Mouse (Mus musculus): ENCODE measurements at regions not wholly inside any gene's neighbourhood (a gene's known extent, or its start where the extent isn't known, plus 50 kb on each side); places are given as distances from the start of the nearest gene placed in this dataset.

- Histone ChIP-seq H3K27ac (ENCODE audit: low read length) (no peak overlapping the region), H3K4me1 (ENCODE audit: control insufficient read depth, low read depth, low read length) (peaks cover 4% of the 10 kb centered on the region; the same call in 1 of the 2 replicates), H3K27me3 (ENCODE audit: control insufficient read depth, insufficient read depth, low read depth, low read length) (no peaks in the 10 kb centered on the region), H3K4me3 (ENCODE audit: low read depth, low read length) (no peak overlapping the region), H3K36me3 (ENCODE audit: control insufficient read depth, insufficient read depth) (no peaks in the 10 kb centered on the region), H3K9ac (ENCODE audit: low read depth, low read length) (no peak overlapping the region), H3K4me2 (ENCODE audit: low read depth, low read length) (no peak overlapping the region), H3K9me3 (replicated peaks; ENCODE audit: control insufficient read depth, low read length) (no peaks in the 10 kb centered on the region)
- no peak for ATAC-seq (ENCODE audit: low read depth)
- WGBS (ENCODE audit: insufficient replicate concordance) = 53% methylated on average over 5 of the region's 5 CpGs
These were observed 3371.7 kb upstream of the Gm7489 start for GRCm38 (mm10) chr15:50513036-50513435.

GRCm38 (mm10) chr15:50524841-50525240 lies 3359.9 kb upstream of the Gm7489 start:
- Histone ChIP-seq H3K9me3 (replicated peaks; ENCODE audit: control insufficient read depth, low read length) (no peaks in the 10 kb centered on the region), H3K27me3 (ENCODE audit: control insufficient read depth, insufficient read depth, low read depth, low read length) (no peaks in the 10 kb centered on the region), H3K27ac (ENCODE audit: low read length) (no peak overlapping the region), H3K36me3 (ENCODE audit: control insufficient read depth, insufficient read depth) (no peaks in the 10 kb centered on the region), H3K9ac (ENCODE audit: low read depth, low read length) (no peak overlapping the region), H3K4me1 (ENCODE audit: control insufficient read depth, low read depth, low read length) (no peaks in the 10 kb centered on the region), H3K4me2 (ENCODE audit: low read depth, low read length) (no peak overlapping the region), H3K4me3 (ENCODE audit: low read depth, low read length) (no peak overlapping the region)
- no peak for ATAC-seq (ENCODE audit: low read depth)
- 58% methylated on average over 2 of the region's 2 CpGs for WGBS (ENCODE audit: insufficient replicate concordance)

GRCm38 (mm10) chr15:50534490-50534889 lies 3350.2 kb upstream of the Gm7489 start:
- no peak overlapping the region for H3K4me2 ChIP-seq (ENCODE audit: low read depth, low read length)
- H3K4me3 ChIP-seq (ENCODE audit: low read depth, low read length) = no peak overlapping the region
- H3K27ac ChIP-seq (ENCODE audit: low read length) = no peak overlapping the region
- ATAC-seq (ENCODE audit: low read depth) = no peak
- 66% methylated on average over 1 of the region's 1 CpGs for WGBS (ENCODE audit: insufficient replicate concordance)
- no peak overlapping the region for H3K9ac ChIP-seq (ENCODE audit: low read depth, low read length)
- H3K27me3 ChIP-seq (ENCODE audit: control insufficient read depth, insufficient read depth, low read depth, low read length) = no peaks in the 10 kb centered on the region
- no peaks in the 10 kb centered on the region for H3K36me3 ChIP-seq (ENCODE audit: control insufficient read depth, insufficient read depth)
- H3K4me1 ChIP-seq (ENCODE audit: control insufficient read depth, low read depth, low read length) = no peaks in the 10 kb centered on the region
- H3K9me3 ChIP-seq (replicated peaks; ENCODE audit: control insufficient read depth, low read length) = no peaks in the 10 kb centered on the region

GRCm38 (mm10) chr15:50563611-50564010 lies 3321.1 kb upstream of the Gm7489 start:
- H3K9me3 ChIP-seq (replicated peaks; ENCODE audit: control insufficient read depth, low read length) = no peaks in the 10 kb centered on the region
- no peak overlapping the region for H3K4me2 ChIP-seq (ENCODE audit: low read depth, low read length)
- no peak overlapping the region for H3K4me3 ChIP-seq (ENCODE audit: low read depth, low read length)
- H3K27me3 ChIP-seq (ENCODE audit: control insufficient read depth, insufficient read depth, low read depth, low read length) = no peaks in the 10 kb centered on the region
- 60% methylated on average over 3 of the region's 3 CpGs for WGBS (ENCODE audit: insufficient replicate concordance)
- H3K27ac ChIP-seq (ENCODE audit: low read length) = no peak overlapping the region
- no peak for ATAC-seq (ENCODE audit: low read depth)
- no peak overlapping the region for H3K9ac ChIP-seq (ENCODE audit: low read depth, low read length)
- H3K36me3 ChIP-seq (ENCODE audit: control insufficient read depth, insufficient read depth) = no peaks in the 10 kb centered on the region
- no peaks in the 10 kb centered on the region for H3K4me1 ChIP-seq (ENCODE audit: control insufficient read depth, low read depth, low read length)

GRCm38 (mm10) chr15:50580811-50581210 lies 3303.9 kb upstream of the Gm7489 start:
- peak; percentile 41; the same call in 1 of the 2 replicates for ATAC-seq (ENCODE audit: low read depth)

GRCm38 (mm10) chr15:50583951-50584350 lies 3300.8 kb upstream of the Gm7489 start:
- Histone ChIP-seq H3K27ac (ENCODE audit: low read length) (no peak overlapping the region), H3K9ac (ENCODE audit: low read depth, low read length) (no peak overlapping the region), H3K4me1 (ENCODE audit: control insufficient read depth, low read depth, low read length) (no peaks in the 10 kb centered on the region), H3K27me3 (ENCODE audit: control insufficient read depth, insufficient read depth, low read depth, low read length) (no peaks in the 10 kb centered on the region), H3K36me3 (ENCODE audit: control insufficient read depth, insufficient read depth) (no peaks in the 10 kb centered on the region), H3K4me3 (ENCODE audit: low read depth, low read length) (no peak overlapping the region), H3K9me3 (replicated peaks; ENCODE audit: control insufficient read depth, low read length) (no peaks in the 10 kb centered on the region), H3K4me2 (ENCODE audit: low read depth, low read length) (no peak overlapping the region)
- ATAC-seq (ENCODE audit: low read depth) = no peak

More at GRCm38 (mm10) chr15:50580811-50581210, 3303.9 kb upstream of the Gm7489 start:
- Histone ChIP-seq H3K27me3 (ENCODE audit: control insufficient read depth, insufficient read depth, low read depth, low read length) (no peaks in the 10 kb centered on the region), H3K4me3 (ENCODE audit: low read depth, low read length) (no peak overlapping the region), H3K9me3 (replicated peaks; ENCODE audit: control insufficient read depth, low read length) (no peaks in the 10 kb centered on the region), H3K27ac (ENCODE audit: low read length) (no peak overlapping the region), H3K4me1 (ENCODE audit: control insufficient read depth, low read depth, low read length) (no peaks in the 10 kb centered on the region), H3K36me3 (ENCODE audit: control insufficient read depth, insufficient read depth) (no peaks in the 10 kb centered on the region), H3K9ac (ENCODE audit: low read depth, low read length) (no peak overlapping the region), H3K4me2 (ENCODE audit: low read depth, low read length) (no peak overlapping the region)
- 65% methylated on average over 5 of the region's 5 CpGs for WGBS (ENCODE audit: insufficient replicate concordance)

- no peaks in the 10 kb centered on the region for H3K27me3 ChIP-seq (ENCODE audit: control insufficient read depth, insufficient read depth, low read depth, low read length)
- H3K4me3 ChIP-seq (ENCODE audit: low read depth, low read length) = no peak overlapping the region
- no peaks in the 10 kb centered on the region for H3K36me3 ChIP-seq (ENCODE audit: control insufficient read depth, insufficient read depth)
- H3K27ac ChIP-seq (ENCODE audit: low read length) = no peak overlapping the region
- WGBS (ENCODE audit: insufficient replicate concordance) = 59% methylated on average over 6 of the region's 6 CpGs
- H3K9ac ChIP-seq (ENCODE audit: low read depth, low read length) = no peak overlapping the region
- H3K9me3 ChIP-seq (replicated peaks; ENCODE audit: control insufficient read depth, low read length) = no peaks in the 10 kb centered on the region
- no peak overlapping the region for H3K4me2 ChIP-seq (ENCODE audit: low read depth, low read length)
- no peaks in the 10 kb centered on the region for H3K4me1 ChIP-seq (ENCODE audit: control insufficient read depth, low read depth, low read length)
- no peak for ATAC-seq (ENCODE audit: low read depth)
These were observed 3299.2 kb upstream of the Gm7489 start for GRCm38 (mm10) chr15:50585496-50585895.
